Mouse (Mus musculus) gastrocnemius, adult 8-10 months (tissue): ENCODE measurements around the gene Hist1h2af. TPM values are rescaled to one million over a fixed set of nuclear protein-coding genes. Genes with fewer than 3 reads are reported as not detected.
"Not testable (repeated sequence)": the region's sequence is repeated elsewhere in the genome, so short reads cannot be mapped to it uniquely, and the experiment has no call there.

Experiments
- DNase-seq, 2 experiments: peaks; one replicate each; pipeline ENCODE4 v3.0.0; 2022; ENCODE audit warnings: low spot score in 2 of 2
- total RNA-seq, 4 experiments: library from RNA; stranded (reverse); gene quantifications; 2 replicates each; pipeline ENCODE4 v1.2.4; 2022

Gene Hist1h2af
- total RNA-seq, 4 experiments from 2014 or later: 1.5 TPM; not detected in 3

DNA sequence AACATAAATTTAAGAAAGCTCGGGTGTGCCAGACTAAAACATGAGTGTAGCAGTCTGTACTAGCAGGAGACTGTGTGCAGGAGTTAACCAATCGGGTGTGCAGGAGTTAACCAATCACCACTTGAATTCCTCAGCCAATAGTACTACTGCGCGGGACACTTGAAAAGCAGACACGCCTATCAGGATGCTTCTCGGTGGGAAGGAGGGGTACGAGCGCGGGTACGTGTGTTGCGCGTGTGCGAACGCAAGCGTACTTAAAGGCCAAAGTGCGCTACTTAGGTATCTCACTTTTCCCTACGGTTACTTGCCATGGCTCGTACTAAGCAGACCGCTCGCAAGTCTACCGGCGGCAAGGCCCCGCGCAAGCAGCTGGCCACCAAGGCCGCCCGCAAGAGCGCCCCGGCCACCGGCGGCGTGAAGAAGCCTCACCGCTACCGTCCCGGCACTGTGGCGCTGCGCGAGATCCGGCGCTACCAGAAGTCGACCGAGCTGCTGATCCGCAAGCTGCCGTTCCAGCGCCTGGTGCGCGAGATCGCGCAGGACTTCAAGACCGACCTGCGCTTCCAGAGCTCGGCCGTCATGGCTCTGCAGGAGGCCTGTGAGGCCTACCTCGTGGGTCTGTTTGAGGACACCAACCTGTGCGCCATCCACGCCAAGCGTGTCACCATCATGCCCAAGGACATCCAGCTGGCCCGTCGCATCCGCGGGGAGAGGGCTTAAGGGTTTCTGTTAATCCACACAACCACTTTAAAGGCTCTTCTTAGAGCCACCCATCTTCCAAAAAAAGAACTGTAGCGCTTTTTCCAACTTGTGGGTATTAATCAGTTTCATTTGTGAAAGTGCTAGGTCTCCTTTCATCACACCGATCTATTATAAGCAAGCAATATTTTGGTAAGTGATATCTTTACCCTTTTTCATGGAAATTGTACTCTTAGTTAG, 1.7 kb downstream of the Hist1h2af start, which contains the start of gene Hist1h3g:
Gene Hist1h3g (plus strand): TSS at position 286 of the 939 bp plus-strand sequence.
- DNase-seq: peak; percentile 51 to 60

DNA sequence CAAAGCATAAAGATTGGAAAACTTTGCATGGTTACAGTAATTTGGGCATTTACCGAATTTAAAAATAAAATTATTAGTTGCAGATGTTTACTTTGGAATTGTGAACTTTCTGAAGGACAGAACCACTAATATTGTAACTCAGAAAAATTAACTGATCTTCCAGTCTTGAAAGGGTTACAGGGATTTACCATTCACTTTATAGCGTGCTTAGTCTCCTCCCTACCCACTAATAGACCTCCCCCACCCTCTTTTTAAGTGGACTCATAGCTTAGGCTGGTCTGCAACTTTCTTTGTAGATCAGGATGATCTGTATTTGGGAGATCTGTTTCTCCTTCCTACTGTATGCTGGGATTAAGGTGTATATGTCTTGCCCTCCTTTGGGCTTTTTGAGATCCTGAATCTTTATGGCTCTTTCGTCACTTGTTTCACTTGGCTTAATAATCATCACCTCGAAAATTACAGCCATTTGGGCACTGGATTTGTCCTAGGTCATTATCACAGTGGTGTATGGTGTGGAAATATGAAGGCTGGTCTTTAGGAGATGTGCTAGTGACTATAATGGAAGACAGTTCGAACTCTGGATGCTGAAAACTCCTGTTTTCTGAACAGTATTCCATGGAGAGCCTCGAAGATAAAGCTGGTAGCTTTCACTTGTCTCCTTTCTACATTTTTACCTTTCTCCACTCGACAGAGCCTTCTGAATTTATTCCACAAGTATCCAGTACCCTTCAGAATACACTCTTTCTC, 2.5 kb downstream of the Hist1h2af start:
- DNase-seq: no peak

DNA sequence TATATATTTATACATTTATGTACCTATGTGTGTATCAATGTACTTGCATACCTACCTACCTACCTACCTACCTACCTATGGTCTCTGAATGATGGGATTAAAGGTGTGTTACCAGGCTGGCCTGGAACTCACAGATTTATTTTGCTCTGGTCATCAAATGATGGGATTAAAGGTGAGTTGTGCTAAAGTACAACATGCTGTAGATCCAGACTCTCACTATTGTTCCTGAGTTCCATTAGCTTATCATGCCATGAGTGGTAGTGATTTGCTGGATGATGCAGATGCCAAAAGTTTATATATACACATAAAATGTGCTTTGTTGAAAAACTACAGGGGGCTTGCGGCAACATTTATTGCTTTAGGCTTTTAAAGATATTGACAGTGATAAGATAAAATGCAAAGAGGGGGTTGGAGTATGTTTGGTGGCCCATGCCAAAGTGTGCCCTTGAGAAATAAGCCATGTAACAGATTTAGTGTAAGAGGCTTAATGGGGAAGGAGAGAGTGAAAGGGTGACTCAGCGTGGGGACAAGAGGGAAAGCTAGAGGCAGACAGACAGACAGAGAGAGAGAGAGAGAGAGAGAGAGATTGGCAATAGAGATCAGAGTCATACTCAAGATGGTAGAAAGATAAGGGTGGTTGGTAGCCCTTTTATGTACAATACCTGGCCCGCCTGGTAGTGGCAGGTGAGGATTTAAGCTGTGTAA, 3.5 kb downstream of the Hist1h2af start:
- no peak for DNase-seq

DNA sequence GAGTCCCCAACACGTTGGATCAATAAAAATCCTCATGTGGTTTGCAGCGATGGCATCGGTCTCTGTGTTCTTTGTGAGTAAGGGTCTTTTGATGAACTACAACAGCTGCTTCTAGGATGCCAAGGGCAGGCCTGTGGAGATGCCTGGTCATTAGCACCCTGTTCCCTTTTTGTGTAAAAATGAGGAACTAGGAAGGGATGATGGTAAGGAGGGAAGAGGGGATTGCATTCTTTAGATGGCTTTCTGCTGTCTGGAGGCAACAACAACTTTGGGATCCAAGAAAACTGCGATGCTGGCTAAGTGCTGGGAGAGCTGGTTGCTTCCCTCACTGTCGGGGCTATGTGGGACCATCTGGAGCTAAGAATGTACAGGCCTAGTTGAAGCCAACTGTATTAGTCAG, 4.5 kb downstream of the Hist1h2af start:
- no peak for DNase-seq

DNA sequence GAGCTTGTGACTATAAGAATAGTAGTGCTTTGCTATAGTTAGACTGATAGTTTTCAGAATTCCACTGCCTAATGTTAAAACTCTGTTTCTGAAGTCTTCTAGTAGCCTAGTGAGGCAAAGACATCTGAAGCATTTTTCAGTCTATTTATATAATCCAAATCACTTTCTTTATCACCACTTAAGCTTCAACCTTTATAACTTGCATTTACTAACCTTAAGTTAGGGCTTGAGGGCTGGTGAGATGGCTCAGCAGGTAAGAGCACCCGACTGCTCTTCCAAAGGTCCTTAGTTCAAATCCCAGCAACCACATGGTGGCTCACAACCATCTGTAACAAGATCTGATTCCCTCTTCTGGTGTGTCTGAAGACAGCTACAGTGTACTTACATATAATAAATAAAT, 6.1 kb downstream of the Hist1h2af start:
- DNase-seq: not testable (repeated sequence)

DNA sequence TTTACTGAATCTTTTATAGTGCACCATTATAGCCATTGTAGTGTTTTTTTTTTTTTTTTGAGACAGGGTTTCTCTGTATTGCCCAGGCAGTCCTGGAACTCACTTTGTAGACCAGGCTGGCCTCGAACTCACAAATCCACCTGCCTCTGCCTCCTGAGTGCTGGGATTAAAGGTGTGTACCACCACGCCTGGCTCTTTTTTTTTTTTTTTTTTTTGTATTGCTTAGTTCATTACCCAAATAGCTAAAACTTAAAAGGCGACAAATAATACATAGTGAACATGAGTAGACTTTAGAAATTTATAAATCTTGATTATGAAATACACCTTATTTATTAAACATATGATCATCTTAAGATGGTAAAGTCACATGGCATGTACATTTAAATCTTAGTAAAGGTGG, 7.8 kb downstream of the Hist1h2af start:
- no peak for DNase-seq

DNA sequence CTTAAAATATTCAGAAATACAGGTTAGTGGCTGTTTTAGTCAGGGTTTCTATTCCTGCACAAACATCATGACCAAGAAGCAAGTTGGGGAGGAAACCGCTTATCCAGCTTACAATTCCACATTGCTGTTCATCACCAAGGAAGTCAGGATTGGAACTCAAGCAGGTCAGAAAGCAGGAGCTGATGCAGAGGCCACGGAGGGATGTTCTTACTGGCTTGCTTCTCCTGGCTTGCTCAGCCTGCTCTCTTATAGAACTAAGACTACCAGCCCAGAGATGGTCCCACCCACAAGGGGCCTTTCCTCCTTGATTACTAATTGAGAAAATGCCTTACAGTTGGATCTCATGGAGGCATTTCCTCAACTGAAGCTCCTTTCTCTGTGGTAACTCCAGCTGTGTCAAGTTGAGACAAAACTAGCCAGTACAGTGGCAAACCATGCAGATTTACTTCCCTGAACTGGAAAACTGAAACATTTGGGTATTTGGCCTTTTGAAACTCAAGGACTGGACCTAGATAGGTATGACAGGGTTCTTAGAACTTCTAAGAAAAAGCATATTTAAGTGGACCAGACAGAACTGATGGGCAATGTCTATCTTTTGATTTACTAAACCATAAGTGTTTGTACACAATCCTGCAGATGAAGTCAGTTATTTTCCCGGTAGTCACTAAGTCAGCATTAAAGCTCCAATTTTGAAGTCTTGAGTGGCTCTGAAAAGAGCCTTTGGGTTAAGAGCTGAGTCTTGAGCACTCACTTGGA, 8.7 kb downstream of the Hist1h2af start:
- DNase-seq: not testable (repeated sequence)

DNA sequence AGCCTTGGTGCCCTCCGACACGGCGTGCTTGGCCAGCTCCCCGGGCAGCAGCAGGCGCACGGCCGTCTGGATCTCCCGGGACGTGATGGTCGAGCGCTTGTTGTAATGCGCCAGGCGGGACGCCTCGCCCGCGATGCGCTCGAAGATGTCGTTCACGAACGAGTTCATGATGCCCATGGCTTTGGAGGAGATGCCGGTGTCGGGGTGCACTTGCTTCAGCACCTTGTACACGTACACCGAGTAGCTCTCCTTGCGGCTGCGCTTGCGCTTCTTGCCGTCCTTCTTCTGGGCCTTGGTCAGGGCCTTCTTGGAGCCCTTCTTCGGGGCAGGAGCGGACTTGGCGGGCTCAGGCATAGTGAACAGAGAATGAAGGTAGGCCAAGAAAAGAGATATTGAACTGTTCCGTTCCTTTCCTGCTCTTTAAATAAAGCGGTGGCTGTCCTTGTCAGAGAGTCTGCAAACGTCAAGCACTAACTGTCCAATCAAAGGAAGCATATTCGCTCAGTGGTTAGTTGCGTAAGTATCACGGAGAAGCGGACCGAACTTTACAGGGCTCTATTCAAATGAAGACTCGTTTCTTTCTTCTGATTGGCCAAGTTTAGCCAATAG, 9.4 kb downstream of the Hist1h2af start, which contains the start of gene Hist1h2bh:
Gene Hist1h2bh (minus strand): TSS at position 394 of the 609 bp plus-strand sequence.
- peak in 1 of 2 experiments; percentile 37 for DNase-seq

DNA sequence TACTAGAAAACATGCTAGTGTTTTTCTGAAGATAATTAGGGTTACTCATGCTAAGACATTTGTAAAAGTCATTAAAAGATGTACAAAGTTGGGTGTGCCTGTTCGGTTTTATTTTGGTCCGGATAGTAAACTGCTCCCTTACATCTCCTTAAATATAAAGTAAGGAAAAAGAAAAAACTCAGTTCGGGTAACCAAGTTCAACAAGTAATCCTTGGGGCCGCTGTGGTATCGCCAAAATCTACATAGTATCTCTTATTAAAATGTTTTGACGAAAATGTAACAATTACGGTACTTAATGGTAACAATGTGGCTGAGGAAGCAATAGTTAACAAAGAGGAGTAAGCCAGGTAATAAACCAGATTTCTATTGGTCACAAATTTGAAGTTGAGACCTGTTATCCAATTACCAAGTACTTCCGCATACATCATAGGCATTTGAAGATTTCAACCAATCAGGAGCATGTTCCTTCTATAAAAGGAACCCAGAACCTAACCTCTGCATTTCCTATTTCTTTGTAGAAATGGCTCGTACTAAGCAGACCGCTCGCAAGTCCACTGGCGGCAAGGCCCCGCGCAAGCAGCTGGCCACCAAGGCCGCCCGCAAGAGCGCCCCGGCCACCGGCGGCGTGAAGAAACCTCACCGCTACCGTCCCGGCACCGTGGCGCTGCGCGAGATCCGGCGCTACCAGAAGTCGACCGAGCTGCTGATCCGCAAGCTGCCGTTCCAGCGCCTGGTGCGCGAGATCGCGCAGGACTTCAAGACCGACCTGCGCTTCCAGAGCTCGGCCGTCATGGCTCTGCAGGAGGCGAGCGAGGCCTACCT, 10.5 kb downstream of the Hist1h2af start, which contains the start of gene Hist1h3f:
Gene Hist1h3f (plus strand): TSS at position 88 of the 822 bp plus-strand sequence.
- peak; percentile 26 to 44 for DNase-seq

DNA sequence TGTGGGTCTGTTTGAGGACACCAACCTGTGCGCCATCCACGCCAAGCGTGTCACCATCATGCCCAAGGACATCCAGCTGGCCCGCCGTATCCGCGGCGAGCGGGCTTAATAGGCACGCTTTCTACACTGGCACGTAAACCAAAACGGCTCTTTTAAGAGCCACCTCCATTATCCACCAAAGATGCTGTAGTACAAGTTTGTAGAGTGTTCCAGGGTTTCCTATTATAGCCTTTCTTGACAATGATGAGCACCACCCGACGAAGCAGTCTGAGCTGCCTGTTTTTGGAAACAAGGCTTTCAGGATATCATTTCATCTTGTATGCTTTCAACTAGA, 11.0 kb downstream of the Hist1h2af start:
- DNase-seq: not testable (repeated sequence)

DNA sequence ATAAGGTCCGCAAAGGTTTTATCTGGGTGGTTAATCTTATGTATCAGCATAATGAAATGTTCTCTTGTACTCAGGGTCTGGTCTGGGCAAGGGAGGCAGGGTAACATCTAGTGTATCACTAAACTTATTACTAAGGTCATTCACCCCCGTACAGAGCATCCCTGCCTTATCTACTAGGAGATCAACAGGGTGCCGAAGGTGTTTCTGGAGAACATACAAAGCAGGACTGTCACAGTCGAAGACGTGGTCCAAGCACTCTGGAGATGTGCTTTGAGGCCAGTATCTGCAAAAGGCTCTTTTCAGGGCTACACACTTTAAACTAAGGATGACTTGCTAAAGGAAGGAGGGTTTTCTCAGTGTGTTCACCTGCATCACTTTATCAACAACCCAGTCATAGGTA, 13.0 kb downstream of the Hist1h2af start:
- DNase-seq: no peak

DNA sequence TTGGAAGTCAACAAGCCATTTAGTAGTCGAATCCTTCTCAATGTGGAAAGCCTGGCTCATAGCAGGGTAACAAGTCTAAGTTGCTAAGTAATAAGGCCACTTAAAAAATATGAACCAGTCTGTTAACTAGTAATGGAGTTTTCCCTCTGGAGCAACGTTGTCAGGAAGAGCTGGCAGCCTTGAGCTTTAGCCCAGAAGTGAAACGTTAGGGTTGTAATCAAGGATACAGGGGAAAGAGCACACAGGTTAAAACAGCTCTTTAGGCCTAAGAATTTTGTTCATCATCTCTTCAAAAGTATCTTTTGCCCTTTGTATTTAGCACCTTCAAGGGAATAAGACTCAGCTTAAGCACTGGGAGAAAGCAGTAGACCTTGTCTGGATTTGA, 17.0 kb downstream of the Hist1h2af start:
- DNase-seq: no peak

DNA sequence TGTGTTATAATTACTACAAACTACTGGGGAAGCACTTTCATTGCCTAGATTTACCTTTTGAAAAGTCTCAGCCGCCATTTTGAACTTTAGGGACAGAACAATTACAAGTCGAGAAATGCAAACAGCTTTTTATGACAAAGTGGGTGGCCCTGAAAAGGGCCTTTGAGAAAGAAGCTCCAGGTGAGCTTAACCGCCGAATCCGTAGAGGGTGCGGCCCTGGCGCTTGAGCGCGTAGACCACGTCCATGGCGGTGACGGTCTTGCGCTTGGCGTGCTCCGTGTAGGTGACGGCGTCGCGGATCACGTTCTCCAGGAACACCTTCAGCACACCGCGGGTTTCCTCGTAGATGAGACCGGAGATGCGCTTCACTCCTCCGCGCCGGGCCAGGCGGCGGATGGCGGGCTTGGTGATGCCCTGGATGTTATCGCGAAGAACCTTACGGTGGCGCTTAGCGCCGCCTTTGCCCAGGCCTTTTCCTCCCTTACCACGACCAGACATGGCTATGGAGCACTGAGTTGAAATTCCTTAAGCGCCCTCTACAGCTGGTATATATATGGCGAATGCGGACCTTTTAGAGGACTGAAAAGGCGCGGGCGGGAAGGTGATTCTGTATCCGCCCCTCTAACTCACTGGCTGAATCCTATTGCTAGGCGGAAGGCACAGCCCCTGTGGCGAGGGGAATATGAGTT, 17.6 kb downstream of the Hist1h2af start, which contains the start of gene Hist1h4f:
Gene Hist1h4f (minus strand): TSS at position 503 of the 689 bp plus-strand sequence.
- DNase-seq: peak in 1 of 2 experiments; percentile 52

DNA sequence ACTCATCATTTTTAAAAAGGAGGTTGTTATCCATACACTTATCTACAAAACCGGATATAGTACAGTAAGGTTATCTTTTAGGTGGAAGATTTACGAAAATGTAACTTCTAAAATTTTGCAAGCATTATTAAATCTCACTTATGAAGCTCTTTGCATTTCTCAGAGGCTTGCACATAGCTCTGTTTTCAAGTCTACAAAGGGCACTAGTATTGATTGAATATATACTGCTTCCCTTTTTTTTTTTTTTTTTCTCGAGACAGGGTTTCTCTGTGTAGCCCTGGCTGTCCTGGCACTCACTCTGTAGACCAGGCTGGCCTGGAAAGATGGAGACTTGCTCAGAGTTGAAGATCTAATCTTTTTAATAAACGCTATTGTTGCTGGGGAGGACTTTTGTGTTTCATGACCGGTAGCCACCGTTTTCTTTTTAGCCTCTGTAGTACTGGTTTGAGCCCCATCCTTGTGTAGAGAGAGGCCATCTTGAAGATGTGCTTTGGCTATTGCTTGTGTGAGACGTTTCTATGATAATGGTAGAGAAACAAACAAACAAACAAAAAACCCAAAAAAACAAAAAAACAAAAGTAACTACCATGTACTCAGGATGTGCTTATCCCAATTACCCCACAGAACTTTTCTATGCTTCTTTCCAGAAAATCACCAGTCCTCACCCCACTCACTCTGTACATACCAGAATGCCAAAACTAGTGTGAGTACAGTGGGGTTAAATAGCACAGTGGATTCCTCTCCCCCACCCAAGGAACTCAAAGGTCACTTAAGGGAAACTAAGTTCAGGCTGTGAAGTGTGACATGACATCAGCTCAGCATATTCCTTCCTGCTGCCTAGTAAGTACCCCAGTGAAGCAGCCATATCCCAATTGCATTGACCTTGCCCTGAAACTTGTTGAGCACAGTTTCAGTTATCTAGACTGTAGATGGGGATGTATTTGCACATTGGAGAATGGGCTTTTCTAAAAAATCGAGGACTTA, 18.5 kb downstream of the Hist1h2af start:
- no peak for DNase-seq

DNA sequence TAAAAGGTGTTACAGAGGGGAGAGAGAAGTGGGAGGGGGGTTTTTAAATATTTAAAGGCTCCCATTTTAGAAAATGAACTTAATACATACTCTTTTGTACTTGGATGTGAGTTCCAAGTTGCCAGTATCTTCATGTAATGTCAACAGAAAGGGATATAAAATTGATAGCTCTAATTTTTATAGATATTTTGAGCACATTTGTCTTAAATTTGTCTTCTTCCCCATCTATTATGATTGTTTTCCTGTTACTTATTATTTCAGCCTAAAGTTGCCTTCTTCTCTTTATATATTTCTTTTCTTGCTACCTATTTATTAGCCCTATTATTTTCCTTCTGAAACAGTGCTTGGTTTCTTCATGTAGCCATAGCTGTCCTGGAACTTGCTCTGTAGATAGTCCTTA, 19.3 kb downstream of the Hist1h2af start, which contains the start of gene Hist1h1d:
Gene Hist1h1d (plus strand): TSS at position 301 of the 400 bp plus-strand sequence.
- no peak for DNase-seq

DNA sequence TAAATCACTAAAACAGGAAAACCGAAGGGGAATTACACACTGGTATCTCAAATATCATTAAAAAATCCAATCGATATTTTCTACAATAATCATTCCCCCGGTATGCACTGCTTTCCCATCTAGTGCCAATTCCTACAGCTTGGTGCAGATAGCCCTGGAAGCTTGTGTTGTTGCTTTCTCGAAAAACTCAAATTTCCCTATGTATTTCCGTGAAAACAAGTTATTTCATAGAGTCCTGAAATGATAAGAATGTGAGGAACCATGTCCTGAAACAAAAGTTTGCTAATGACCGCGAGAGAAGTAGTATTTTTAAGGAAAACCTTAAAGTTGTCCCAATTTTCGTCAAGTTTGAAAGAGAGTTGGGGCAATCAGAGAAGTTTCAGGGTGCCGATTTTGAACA, 20.7 kb downstream of the Hist1h2af start:
- DNase-seq: no peak
